ENCODE assay signal across 13 mouse cellular contexts in the genomic region with DNA sequence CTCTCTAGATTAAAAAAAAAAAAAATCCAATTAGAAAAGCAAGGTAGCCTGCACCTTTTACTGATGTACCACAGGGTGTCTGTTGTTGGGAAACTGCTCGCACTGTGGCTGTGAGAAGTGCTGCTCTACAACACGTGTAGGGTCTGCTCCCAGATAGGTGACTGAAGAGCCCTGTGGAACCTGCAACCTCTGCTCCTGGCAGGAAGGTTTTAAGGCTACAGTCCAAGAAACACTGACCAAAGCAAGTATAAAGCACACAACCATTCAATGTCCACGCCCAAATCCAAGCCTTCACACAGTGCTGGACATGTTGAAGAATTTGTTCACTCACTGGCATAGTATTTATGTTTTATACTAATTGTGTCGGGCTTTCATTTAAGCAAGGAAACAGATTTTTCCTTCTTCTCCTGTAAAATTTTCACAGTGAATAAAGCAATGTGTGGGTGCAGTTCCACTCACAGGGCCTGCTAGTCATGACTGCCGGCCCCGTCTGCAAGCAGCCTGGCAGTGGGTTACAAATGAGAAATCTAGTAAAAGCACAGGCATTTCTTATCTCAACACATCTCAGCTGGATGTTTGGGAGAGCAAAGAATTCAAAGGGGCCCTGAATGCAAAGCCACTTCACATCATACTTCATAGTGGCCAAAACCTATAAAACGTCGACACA.
DNase-seq lines count a peak whose midpoint lies in the region; ATAC-seq and TF ChIP-seq lines count a peak whose summit lies in the region.
"Had no signal": no experiment of that assay in that cellular context is flagged by ENCODE, and none has a peak within 500 bp of the region (broad histone marks: within the 10 kb centered on the region; RNA-seq: fewer than 3 reads in every experiment).

No protein-coding gene starts in this region.

- DNase-seq in frontal cortex, postnatal 36 days (ENCODE audit: low spot score in 2 of 2) = no peak
- no peak for DNase-seq in hindbrain, postnatal 0 days (ENCODE audit: low spot score)
- DNase-seq in liver, adult 2 months (ENCODE audit: extremely low read depth, low read depth, low spot score) = peak; percentile 87
- DNase-seq in heart, postnatal 0 days (ENCODE audit: low spot score) = no peak
- no peak for DNase-seq in left cerebral cortex, adult 18-20 months (ENCODE audit: low spot score in 2 of 2)
- DNase-seq: cerebellum, adult 8-10 months; liver; lung, postnatal 36 days had no signal

- no peaks in the 10 kb centered on the region for H3K9me3 ChIP-seq in hindbrain, embryonic 16.5 days (ENCODE audit: control insufficient read depth, low read length)
- H3K9me3 ChIP-seq in hindbrain, postnatal 0 days (ENCODE audit: low read length) = no peaks in the 10 kb centered on the region
- no peaks in the 10 kb centered on the region for H3K9me3 ChIP-seq in liver, embryonic 12.5 days (replicated peaks)
- no peaks in the 10 kb centered on the region for H3K9me3 ChIP-seq in heart, postnatal 0 days (replicated peaks; ENCODE audit: control insufficient read depth, low read length)
- H3K9me3 ChIP-seq: midbrain, embryonic 12.5 days had no signal

- no peak overlapping the region for H3K4me3 ChIP-seq in hindbrain, embryonic 16.5 days (ENCODE audit: low read length)
- H3K4me3 ChIP-seq in hindbrain, postnatal 0 days (ENCODE audit: low read length) = no peak overlapping the region
- H3K4me3 ChIP-seq in liver, adult 2 months (ENCODE audit: insufficient read depth, low read depth, low read length) = no peak overlapping the region
- H3K4me3 ChIP-seq in liver, embryonic 12.5 days = no peak overlapping the region
- no peak overlapping the region for H3K4me3 ChIP-seq in heart, postnatal 0 days (ENCODE audit: low read depth, low read length)
- H3K4me3 ChIP-seq: midbrain, embryonic 12.5 days had no signal

- H3K4me2 ChIP-seq in hindbrain, embryonic 16.5 days (ENCODE audit: low read length) = no peak overlapping the region
- no peak overlapping the region for H3K4me2 ChIP-seq in hindbrain, postnatal 0 days (ENCODE audit: low read depth, low read length)
- no peak overlapping the region for H3K4me2 ChIP-seq in liver, embryonic 12.5 days
- H3K4me2 ChIP-seq in heart, postnatal 0 days (ENCODE audit: low read depth, low read length) = no peak overlapping the region
- H3K4me2 ChIP-seq: midbrain, embryonic 12.5 days had no signal

- no peak for TF ChIP-seq CTCF in hindbrain, postnatal 0 days (IDR thresholded peaks at IDR 0.05; ENCODE audit: low read depth)
- no peak for TF ChIP-seq CTCF in liver, adult 2 months (IDR thresholded peaks at IDR 0.05; ENCODE audit: low read depth, low read length)
- no peak for TF ChIP-seq CTCF in heart, postnatal 0 days (IDR thresholded peaks at IDR 0.05; ENCODE audit: low read depth)

- TF ChIP-seq POLR2A in liver, adult 2 months (IDR thresholded peaks at IDR 0.05; ENCODE audit: extremely low read depth, insufficient read depth, low read length) = no peak

- no peaks in the 10 kb centered on the region; the same call in 1 of the 2 replicates for H3K79me2 ChIP-seq in liver, adult 2 months (ENCODE audit: control insufficient read depth, insufficient read depth, low read length)

- no peak overlapping the region for H3K9ac ChIP-seq in hindbrain, embryonic 16.5 days (ENCODE audit: low read depth, low read length)
- H3K9ac ChIP-seq in hindbrain, postnatal 0 days (replicated peaks; ENCODE audit: low read length) = no peak overlapping the region
- H3K9ac ChIP-seq in liver, adult 2 months (ENCODE audit: low read depth, low read length) = no peak overlapping the region
- no peak overlapping the region for H3K9ac ChIP-seq in liver, embryonic 12.5 days
- no peak overlapping the region for H3K9ac ChIP-seq in heart, postnatal 0 days (replicated peaks; ENCODE audit: low read depth, low read length)
- H3K9ac ChIP-seq: midbrain, embryonic 12.5 days had no signal

- no peak for TF ChIP-seq EP300 in heart, postnatal 0 days (IDR thresholded peaks at IDR 0.05; ENCODE audit: low read depth)

- peaks cover 5% of the 10 kb centered on the region; the same call in 1 of the 2 replicates for H3K4me1 ChIP-seq in hindbrain, embryonic 16.5 days (ENCODE audit: control insufficient read depth, insufficient read depth, low read depth, low read length)
- H3K4me1 ChIP-seq in hindbrain, postnatal 0 days (ENCODE audit: insufficient read depth, low read length) = no peaks in the 10 kb centered on the region; the same call in 1 of the 2 replicates
- peaks cover 31% of the 10 kb centered on the region for H3K4me1 ChIP-seq in liver, adult 2 months (ENCODE audit: control insufficient read depth, insufficient read depth, low read length)
- peaks cover 16% of the 10 kb centered on the region for H3K4me1 ChIP-seq in liver, embryonic 12.5 days
- peaks cover 31% of the 10 kb centered on the region for H3K4me1 ChIP-seq in heart, postnatal 0 days (ENCODE audit: control insufficient read depth, insufficient read depth)

- ATAC-seq in frontal cortex, adult (ENCODE audit: low TSS enrichment) = peak; percentile 96
- ATAC-seq in hindbrain, embryonic 16.5 days = no peak
- ATAC-seq in hindbrain, postnatal 0 days = no peak
- no peak for ATAC-seq in liver, embryonic 12.5 days
- no peak for ATAC-seq in heart, postnatal 0 days (ENCODE audit: insufficient read depth, low read depth)
- ATAC-seq: intestine, embryonic 16.5 days had no signal

- no peaks in the 10 kb centered on the region for H3K36me3 ChIP-seq in hindbrain, embryonic 16.5 days (ENCODE audit: control insufficient read depth, insufficient read depth, low read length)
- no peaks in the 10 kb centered on the region for H3K36me3 ChIP-seq in hindbrain, postnatal 0 days (ENCODE audit: insufficient read depth, low read length)
- H3K36me3 ChIP-seq in liver, adult 2 months (ENCODE audit: control insufficient read depth, insufficient read depth, low read length) = no peaks in the 10 kb centered on the region
- H3K36me3 ChIP-seq in liver, embryonic 12.5 days = no peaks in the 10 kb centered on the region; the same call in 1 of the 2 replicates
- 0 out of 2 replicates have a peak, but pooled peaks cover 4% of the 10 kb centered on the region for H3K36me3 ChIP-seq in heart, postnatal 0 days (replicated peaks; ENCODE audit: control insufficient read depth, insufficient read depth, low read length)
- H3K36me3 ChIP-seq: midbrain, embryonic 12.5 days had no signal

- peak overlapping the region; percentile 8; the same call in 1 of the 2 replicates for H3K27ac ChIP-seq in hindbrain, embryonic 16.5 days (ENCODE audit: low read depth, low read length)
- no peak overlapping the region; the same call in 1 of the 2 replicates for H3K27ac ChIP-seq in hindbrain, postnatal 0 days
- peak overlapping the region; percentile 55 for H3K27ac ChIP-seq in liver, adult 2 months (replicated peaks; ENCODE audit: insufficient read depth, low read depth, low read length)
- H3K27ac ChIP-seq in liver, embryonic 12.5 days = no peak overlapping the region
- peak overlapping the region; percentile 49 for H3K27ac ChIP-seq in heart, postnatal 0 days (ENCODE audit: low read depth)
- H3K27ac ChIP-seq: midbrain, embryonic 12.5 days had no signal

- H3K27me3 ChIP-seq in hindbrain, embryonic 16.5 days (replicated peaks; ENCODE audit: control insufficient read depth, insufficient read depth, low read length) = no peaks in the 10 kb centered on the region
- H3K27me3 ChIP-seq in hindbrain, postnatal 0 days (ENCODE audit: insufficient read depth, low read length) = no peaks in the 10 kb centered on the region
- H3K27me3 ChIP-seq in liver, adult 2 months (ENCODE audit: control insufficient read depth, insufficient read depth, low read length) = no peaks in the 10 kb centered on the region
- H3K27me3 ChIP-seq in liver, embryonic 12.5 days (replicated peaks) = no peaks in the 10 kb centered on the region
- no peaks in the 10 kb centered on the region for H3K27me3 ChIP-seq in heart, postnatal 0 days (ENCODE audit: control insufficient read depth, insufficient read depth, low read length)
- H3K27me3 ChIP-seq: midbrain, embryonic 12.5 days had no signal

- 79% methylated on average over 8 of the region's 8 CpGs for WGBS in hindbrain, embryonic 16.5 days
- WGBS in hindbrain, postnatal 0 days = 67% methylated on average over 8 of the region's 8 CpGs
- 59% methylated on average over 8 of the region's 8 CpGs for WGBS in liver, adult 2 months
- 76% methylated on average over 8 of the region's 8 CpGs for WGBS in liver, embryonic 12.5 days (ENCODE audit: insufficient replicate concordance)
- 57% methylated on average over 8 of the region's 8 CpGs for WGBS in heart, postnatal 0 days

Comparison
In these comparisons a context has a peak if more than half of its experiments do, and no peak if none do; other contexts are left out.
1. H3K27ac ChIP-seq: peak in hindbrain, embryonic 16.5 days (single experiment), liver, adult 2 months (single experiment) and heart, postnatal 0 days (single experiment); none in hindbrain, postnatal 0 days (single experiment) and liver, embryonic 12.5 days (single experiment).